Mouse (Mus musculus): ENCODE measurements around the gene Mob1a.

Gene Mob1a

DNA sequence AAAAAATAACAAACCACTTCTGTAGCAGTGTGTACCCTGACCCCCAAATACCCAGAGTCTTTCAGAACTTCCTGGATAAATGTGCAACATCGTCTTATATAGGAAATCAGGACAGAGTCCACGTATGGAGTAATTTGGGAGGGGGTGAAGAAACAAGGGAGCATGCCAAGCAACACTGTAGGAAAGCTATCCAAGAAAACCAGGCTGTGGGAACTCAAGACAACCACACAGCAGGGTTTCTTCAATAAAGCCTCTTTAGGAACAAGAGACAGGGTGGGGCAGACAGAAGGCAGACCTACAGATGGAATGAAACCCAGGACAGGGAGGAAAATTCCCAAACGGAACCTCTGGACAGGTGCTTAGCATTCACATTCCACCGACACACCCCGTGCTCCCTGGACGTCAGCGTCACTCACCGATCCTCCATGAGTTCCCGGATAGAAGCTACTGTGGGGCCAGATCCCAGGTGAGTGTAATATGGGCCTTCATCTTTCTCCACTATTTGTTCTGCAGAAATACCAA lies 59.8 kb downstream of the Mob1a start:
- DNase-seq (ENCODE audit: low spot score in 2 of 2), result no peak

DNA sequence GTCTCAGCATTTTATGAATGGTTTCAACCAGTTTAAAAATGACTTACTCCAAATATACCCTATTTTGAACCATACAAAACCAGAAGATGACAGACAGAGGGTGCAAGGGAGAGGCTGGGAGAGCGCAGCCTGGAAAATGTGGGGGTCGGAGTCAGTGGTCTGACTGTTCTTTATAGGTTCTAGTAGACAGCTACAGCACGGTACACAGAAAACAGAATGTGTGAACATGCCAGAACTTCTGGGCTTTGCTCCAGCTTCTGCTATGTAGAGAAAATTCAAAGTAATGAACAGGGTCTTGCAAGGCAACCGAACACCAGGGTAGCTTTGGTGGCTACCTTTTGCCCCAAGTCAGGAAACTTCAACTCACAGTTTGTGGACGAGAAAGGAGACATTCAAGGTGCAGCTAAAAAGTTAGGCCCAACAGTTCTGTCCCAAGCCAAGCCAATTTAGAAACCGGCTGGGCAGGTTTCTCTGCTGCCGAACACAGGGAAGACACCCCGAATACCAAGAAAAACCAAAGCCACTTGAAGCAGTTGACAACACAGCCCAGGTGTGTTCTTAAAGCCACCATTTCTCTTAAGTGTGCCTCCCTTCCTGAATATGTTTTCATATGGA lies 66.5 kb downstream of the Mob1a start:
- no peak for DNase-seq (ENCODE audit: low spot score in 2 of 2)
